Mouse (Mus musculus): ENCODE results near the gene Gm20388.

The Gm20388 gene

GRCm38 (mm10) chr8:123787254-123787897 lies 3876.7 kb downstream of the Gm20388 start:
- no peak for DNase-seq (ENCODE audit: low spot score in 2 of 2)

GRCm38 (mm10) chr8:123788416-123789170 lies 3878.0 kb downstream of the Gm20388 start:
- no peak for DNase-seq (ENCODE audit: low spot score in 2 of 2)

- no peak for DNase-seq (ENCODE audit: low spot score in 2 of 2)
Measured at GRCm38 (mm10) chr8:123789461-123789860, 3878.8 kb downstream of the Gm20388 start.

GRCm38 (mm10) chr8:123789970-123790369 lies 3879.3 kb downstream of the Gm20388 start:
- peak; percentile 71 to 87 for DNase-seq (ENCODE audit: low spot score in 2 of 2)

GRCm38 (mm10) chr8:123791101-123791844 lies 3880.6 kb downstream of the Gm20388 start:
- no peak for DNase-seq (ENCODE audit: low spot score in 2 of 2)

- DNase-seq (ENCODE audit: low spot score in 2 of 2): no peak
Measured at GRCm38 (mm10) chr8:123791845-123792225, 3881.2 kb downstream of the Gm20388 start.

GRCm38 (mm10) chr8:123793900-123794299 lies 3883.3 kb downstream of the Gm20388 start:
- DNase-seq (ENCODE audit: low spot score in 2 of 2): no peak

GRCm38 (mm10) chr8:123794766-123795165 lies 3884.1 kb downstream of the Gm20388 start:
- no peak for DNase-seq (ENCODE audit: low spot score in 2 of 2)

GRCm38 (mm10) chr8:123796758-123797157 lies 3886.1 kb downstream of the Gm20388 start:
- no peak for DNase-seq (ENCODE audit: low spot score in 2 of 2)

GRCm38 (mm10) chr8:123797928-123798327 lies 3887.3 kb downstream of the Gm20388 start:
- DNase-seq (ENCODE audit: low spot score in 2 of 2): no peak

GRCm38 (mm10) chr8:123799434-123799833 lies 3888.8 kb downstream of the Gm20388 start:
- no peak for DNase-seq (ENCODE audit: low spot score in 2 of 2)

GRCm38 (mm10) chr8:123799885-123800284 lies 3889.2 kb downstream of the Gm20388 start:
- no peak for DNase-seq (ENCODE audit: low spot score in 2 of 2)

- no peak for DNase-seq (ENCODE audit: low spot score in 2 of 2)
Measured at GRCm38 (mm10) chr8:123800867-123801266, 3890.2 kb downstream of the Gm20388 start.

GRCm38 (mm10) chr8:123801538-123801937 lies 3890.9 kb downstream of the Gm20388 start:
- DNase-seq (ENCODE audit: low spot score in 2 of 2): no peak

- no peak for DNase-seq (ENCODE audit: low spot score in 2 of 2)
Measured at GRCm38 (mm10) chr8:123803639-123804038, 3893.0 kb downstream of the Gm20388 start.

GRCm38 (mm10) chr8:123804586-123804985 lies 3893.9 kb downstream of the Gm20388 start:
- DNase-seq (ENCODE audit: low spot score in 2 of 2): no peak

GRCm38 (mm10) chr8:123805209-123805717 lies 3894.6 kb downstream of the Gm20388 start:
- no peak for DNase-seq (ENCODE audit: low spot score in 2 of 2)

GRCm38 (mm10) chr8:123805718-123806373 lies 3895.2 kb downstream of the Gm20388 start, which contains the start of gene Rab4a:
Gene Rab4a (plus strand): TSS chr8:123805985.
- DNase-seq (ENCODE audit: low spot score in 2 of 2): peak; percentile 60 to 74

GRCm38 (mm10) chr8:123806374-123806935 lies 3895.8 kb downstream of the Gm20388 start:
- DNase-seq (ENCODE audit: low spot score in 2 of 2): no peak

GRCm38 (mm10) chr8:123807024-123807431 lies 3896.4 kb downstream of the Gm20388 start:
- DNase-seq (ENCODE audit: low spot score in 2 of 2): no peak

- DNase-seq (ENCODE audit: low spot score in 2 of 2): no peak
Measured at GRCm38 (mm10) chr8:123807852-123808573, 3897.4 kb downstream of the Gm20388 start.
